Mouse (Mus musculus) midbrain, postnatal 0 days (tissue): ENCODE measurements at regions not wholly inside any gene's neighbourhood (a gene's known extent, or its start where the extent isn't known, plus 50 kb on each side); places are given as distances from the start of the nearest gene placed in this dataset.

Experiments
- ATAC-seq: fragments of 200-750 bp; cut with Nextera tagmentation; 2 replicates; pipeline ENCODE4 v1.8.0; 2017; ENCODE audit warnings: moderate number of reproducible peaks, mild to moderate bottlenecking, moderate TSS enrichment, moderate library complexity; ENCODE audit not compliant: low FRiP score
- DNase-seq: peaks from one replicate; pipeline ENCODE4 v3.0.0-alpha.2; 2015; ENCODE audit warnings: low spot score
- H3K27ac ChIP-seq: fragments of 300-500 bp; sonication (generic); 2 replicates; pipeline ENCODE4 v1.5.1; 2014; ENCODE audit warnings: low read depth, mild to moderate bottlenecking, low read length, mixed read lengths
- H3K27me3 ChIP-seq: fragments of 300-500 bp; sonication (generic); 2 replicates; pipeline ENCODE4 v1.6.1; 2014; ENCODE audit warnings: low read length, control low read depth, mixed read lengths; ENCODE audit not compliant: insufficient read depth
- H3K36me3 ChIP-seq: fragments of 300-500 bp; sonication (generic); 2 replicates; pipeline ENCODE4 v1.6.1; 2014; ENCODE audit warnings: low read length, control low read depth, mixed read lengths; ENCODE audit not compliant: insufficient read depth
- H3K4me1 ChIP-seq: fragments of 300-500 bp; sonication (generic); 2 replicates; pipeline ENCODE4 v1.6.1; 2014; ENCODE audit warnings: mild to moderate bottlenecking, control low read depth, antibody characterized with exemption, low read length, mixed read lengths; ENCODE audit not compliant: insufficient read depth
- H3K4me2 ChIP-seq: fragments of 300-500 bp; sonication (generic); 2 replicates; pipeline ENCODE4 v1.6.1; 2014; ENCODE audit warnings: low read depth, mild to moderate bottlenecking, low read length, mixed read lengths; ENCODE audit not compliant: poor library complexity, severe bottlenecking
- H3K4me3 ChIP-seq: fragments of 300-500 bp; sonication (generic); 2 replicates; pipeline ENCODE4 v1.5.1; 2014; ENCODE audit warnings: low read depth, mild to moderate bottlenecking, low read length, moderate library complexity
- H3K9ac ChIP-seq: fragments of 300-500 bp; sonication (generic); replicated peaks from 2 replicates; pipeline ENCODE4 v1.6.1; 2014; ENCODE audit warnings: mild to moderate bottlenecking, low read length, moderate library complexity, mixed read lengths; ENCODE audit not compliant: poor library complexity, severe bottlenecking
- H3K9me3 ChIP-seq: fragments of 300-500 bp; sonication (generic); 2 replicates; pipeline ENCODE4 v1.6.1; 2016; ENCODE audit warnings: low read length, control low read depth
- CTCF ChIP-seq: IDR thresholded peaks from 2 replicates; pipeline ENCODE4 v1.5.1; 2016; ENCODE audit warnings: antibody characterized with exemption, mild to moderate bottlenecking
- WGBS: fragments of 180-500 bp; shearing (Covaris S2); extraction: QIAGEN DNeasy Blood & Tissue Kit; methylation state at CpG from one replicate; pipeline ENCODE4 v1.1.7; 2014; 5-methylcytosine and 5-hydroxymethylcytosine counted together

- ATAC-seq (no peak), DNase-seq (no peak)
- H3K4me1 ChIP-seq = no peaks in the 10 kb centered on the region
- no peak overlapping the region for H3K4me3 ChIP-seq
- no peaks in the 10 kb centered on the region for H3K9me3 ChIP-seq
- WGBS = 71% methylated on average over 7 of the region's 7 CpGs
- H3K36me3 ChIP-seq = no peaks in the 10 kb centered on the region
- H3K27ac ChIP-seq = no peak overlapping the region
- H3K4me2 ChIP-seq = no peak overlapping the region
- no peak overlapping the region for H3K9ac ChIP-seq
- no peak for TF ChIP-seq CTCF
- H3K27me3 ChIP-seq = no peaks in the 10 kb centered on the region
Observed at GRCm38 (mm10) chr10:66931505-66931904, 164.4 kb upstream of the Jmjd1c start.

- H3K9me3 ChIP-seq = no peaks in the 10 kb centered on the region
- 89% methylated on average over 6 of the region's 6 CpGs for WGBS
Observed at GRCm38 (mm10) chr10:66932544-66932943, 163.4 kb upstream of the Jmjd1c start.

GRCm38 (mm10) chr10:66933689-66934088 is 162.2 kb upstream of the Jmjd1c start:
- H3K4me3 ChIP-seq = no peak overlapping the region
- no peak for DNase-seq
- H3K27ac ChIP-seq = no peak overlapping the region
- no peaks in the 10 kb centered on the region for H3K27me3 ChIP-seq
- no peak overlapping the region for H3K4me2 ChIP-seq
- no peaks in the 10 kb centered on the region for H3K36me3 ChIP-seq
- no peak for TF ChIP-seq CTCF
- ATAC-seq = no peak
- 66% methylated on average over 7 of the region's 7 CpGs for WGBS
- no peaks in the 10 kb centered on the region for H3K4me1 ChIP-seq
- H3K9me3 ChIP-seq = no peaks in the 10 kb centered on the region
- no peak overlapping the region for H3K9ac ChIP-seq

More at GRCm38 (mm10) chr10:66932544-66932943, 163.4 kb upstream of the Jmjd1c start:
- no peaks in the 10 kb centered on the region for H3K4me1 ChIP-seq
- no peak overlapping the region for H3K27ac ChIP-seq
- H3K9ac ChIP-seq = no peak overlapping the region
- ATAC-seq (no peak), DNase-seq (no peak)
- no peak for TF ChIP-seq CTCF
- no peaks in the 10 kb centered on the region for H3K27me3 ChIP-seq
- no peaks in the 10 kb centered on the region for H3K36me3 ChIP-seq
- H3K4me3 ChIP-seq = no peak overlapping the region
- no peak overlapping the region for H3K4me2 ChIP-seq

GRCm38 (mm10) chr10:66935731-66936130 is 160.2 kb upstream of the Jmjd1c start:
- DNase-seq (no peak), ATAC-seq (no peak)
- Histone ChIP-seq H3K27me3 (no peaks in the 10 kb centered on the region), H3K4me1 (no peaks in the 10 kb centered on the region), H3K4me3 (no peak overlapping the region), H3K27ac (no peak overlapping the region), H3K4me2 (no peak overlapping the region), H3K9ac (no peak overlapping the region), H3K36me3 (no peaks in the 10 kb centered on the region), H3K9me3 (no peaks in the 10 kb centered on the region)
- no peak for TF ChIP-seq CTCF
- 77% methylated on average over 6 of the region's 6 CpGs for WGBS

- ATAC-seq = no peak
- 87% methylated on average over 13 of the region's 13 CpGs for WGBS
- H3K4me1 ChIP-seq = no peaks in the 10 kb centered on the region
- TF ChIP-seq CTCF = no peak
- no peak for DNase-seq
- no peaks in the 10 kb centered on the region for H3K27me3 ChIP-seq
- H3K9me3 ChIP-seq = no peaks in the 10 kb centered on the region
- H3K4me3 ChIP-seq = no peak overlapping the region
- H3K36me3 ChIP-seq = no peaks in the 10 kb centered on the region
- no peak overlapping the region for H3K27ac ChIP-seq
- no peak overlapping the region for H3K9ac ChIP-seq
- H3K4me2 ChIP-seq = no peak overlapping the region
Observed at GRCm38 (mm10) chr10:66937116-66937515, 158.8 kb upstream of the Jmjd1c start.

- no peak for TF ChIP-seq CTCF
- no peak overlapping the region for H3K27ac ChIP-seq
- 74% methylated on average over 6 of the region's 6 CpGs for WGBS
- H3K4me3 ChIP-seq = no peak overlapping the region
- DNase-seq = no peak
- H3K27me3 ChIP-seq = no peaks in the 10 kb centered on the region
- no peaks in the 10 kb centered on the region for H3K36me3 ChIP-seq
- H3K4me1 ChIP-seq = no peaks in the 10 kb centered on the region
- no peak overlapping the region for H3K9ac ChIP-seq
- no peaks in the 10 kb centered on the region for H3K9me3 ChIP-seq
- H3K4me2 ChIP-seq = no peak overlapping the region
- no peak for ATAC-seq
Observed at GRCm38 (mm10) chr10:66940368-66940767, 155.6 kb upstream of the Jmjd1c start.
